Mouse (Mus musculus): ENCODE measurements around the gene Xcl1.
A peak's percentile ranks its signal among the peaks of the same experiment; 100 is the strongest.
"Not testable (repeated sequence)": the region's sequence is repeated elsewhere in the genome, so short reads cannot be mapped to it uniquely, and the experiment has no call there.

Gene Xcl1

GRCm38 (mm10) chr1:164935477-164936044 lies at the start of gene Xcl1:
Xcl1 (minus strand) TSS chr1:164935527.
- DNase-seq (ENCODE audit: low spot score), result no peak

GRCm38 (mm10) chr1:164984681-164985080 lies 49.4 kb upstream of the Xcl1 start:
- not testable (repeated sequence) for DNase-seq (ENCODE audit: low spot score)

DNA sequence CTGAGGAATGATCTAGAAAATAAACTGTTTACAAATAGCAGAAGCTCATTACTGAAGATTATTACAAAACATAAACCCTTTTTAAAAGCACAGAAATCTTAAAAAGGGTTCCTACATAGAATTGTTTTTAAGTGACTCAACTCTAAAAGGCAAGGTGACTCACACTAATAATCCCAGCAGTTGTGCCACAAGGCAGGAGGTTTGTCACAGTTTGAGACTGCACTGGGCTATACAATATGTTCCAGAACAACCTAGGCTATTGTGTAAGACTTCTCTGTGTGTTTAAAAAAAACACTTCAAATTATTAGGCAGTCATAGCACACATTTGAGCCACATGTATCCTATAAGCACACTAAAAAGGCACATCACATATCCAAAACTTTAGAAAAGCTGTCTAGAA lies 42.0 kb upstream of the Xcl1 start:
- DNase-seq (ENCODE audit: low spot score), result no peak

DNA sequence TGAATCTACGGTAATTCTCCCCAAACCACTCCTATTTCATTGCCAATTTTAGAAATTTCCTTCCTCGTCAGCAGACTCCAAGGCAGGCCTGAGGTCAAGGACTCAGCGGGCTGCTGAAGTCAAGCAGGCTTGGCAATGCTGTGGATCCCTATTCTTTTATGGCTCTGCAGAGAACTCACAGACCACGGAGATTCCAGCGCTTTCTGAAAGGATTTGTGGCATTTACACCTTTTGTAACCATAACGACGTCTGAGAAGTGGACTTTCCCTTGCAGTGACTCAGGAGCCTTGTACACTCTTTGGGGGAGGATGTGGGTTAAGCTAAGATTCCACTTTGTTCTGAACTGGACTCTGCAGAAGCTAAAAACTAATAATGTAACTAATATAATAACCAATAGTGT lies 40.4 kb upstream of the Xcl1 start:
- no peak for DNase-seq (ENCODE audit: low spot score)

- DNase-seq (ENCODE audit: low spot score), result no peak
Observed at GRCm38 (mm10) chr1:164975276-164975675, 39.9 kb upstream of the Xcl1 start.

- no peak for DNase-seq (ENCODE audit: low spot score)
Observed at GRCm38 (mm10) chr1:164973790-164974189, 38.5 kb upstream of the Xcl1 start.

DNA sequence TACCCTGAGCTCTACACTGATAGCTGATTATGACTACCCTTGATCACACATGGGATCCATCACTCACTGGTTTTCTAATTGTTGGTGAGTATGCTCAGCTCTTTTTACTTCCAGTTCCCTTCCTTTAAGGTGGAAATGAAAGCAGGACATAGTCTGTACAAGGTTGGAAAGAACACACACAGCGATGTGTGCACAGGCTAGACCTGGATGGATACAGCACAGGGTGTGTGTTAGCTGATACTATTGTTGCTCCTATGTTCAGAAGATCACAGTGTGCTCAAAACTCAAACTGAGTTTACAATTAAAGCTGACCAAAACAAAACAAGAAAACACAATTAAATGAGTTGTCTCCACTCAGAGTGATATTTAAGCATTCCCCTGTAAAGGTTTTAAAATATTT lies 38.0 kb upstream of the Xcl1 start:
- no peak for DNase-seq (ENCODE audit: low spot score)

- no peak for DNase-seq (ENCODE audit: low spot score)
Observed at GRCm38 (mm10) chr1:164972744-164973143, 37.4 kb upstream of the Xcl1 start.

- no peak for DNase-seq (ENCODE audit: low spot score)
Observed at GRCm38 (mm10) chr1:164966095-164966698, 30.9 kb upstream of the Xcl1 start.

DNA sequence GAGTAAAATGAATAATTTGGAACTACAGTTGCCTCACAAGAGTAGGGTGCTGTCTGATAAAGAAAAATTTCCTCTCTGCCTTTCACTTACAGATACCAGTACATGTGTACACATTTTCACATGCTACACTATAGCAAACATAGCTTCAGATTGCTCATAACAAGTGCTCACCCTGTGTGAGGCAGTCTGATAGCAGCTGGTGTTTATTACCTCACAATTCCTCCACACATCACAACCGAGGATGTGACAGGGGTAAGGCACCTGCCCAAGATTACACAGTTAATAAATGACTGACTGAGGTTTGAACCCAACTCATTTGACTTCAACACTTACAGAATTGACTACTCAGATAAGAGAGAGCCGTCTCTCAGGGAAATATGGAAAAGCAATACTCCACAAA lies 25.3 kb upstream of the Xcl1 start:
- no peak for DNase-seq (ENCODE audit: low spot score)

- DNase-seq (ENCODE audit: low spot score), result no peak
Observed at GRCm38 (mm10) chr1:164959787-164960385, 24.6 kb upstream of the Xcl1 start.

DNA sequence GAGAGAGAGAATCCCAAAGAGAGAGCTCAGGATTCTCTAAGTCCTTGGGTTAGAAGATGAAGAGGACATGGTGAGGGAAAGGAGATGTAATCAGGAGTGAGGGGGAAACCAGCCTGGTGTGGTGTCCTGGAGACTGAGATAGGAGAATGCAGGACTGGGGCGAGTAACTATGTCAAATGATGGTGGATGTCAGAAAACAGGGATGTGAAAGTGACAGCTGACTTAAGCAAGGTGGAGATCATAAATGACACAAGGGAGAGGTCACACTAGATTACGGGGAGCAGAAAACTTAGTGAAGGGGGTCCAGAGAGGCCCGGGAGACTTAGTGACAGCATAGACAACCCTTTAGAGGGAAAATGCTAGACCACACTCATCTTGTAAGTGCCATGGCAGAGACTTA lies 23.8 kb upstream of the Xcl1 start:
- DNase-seq (ENCODE audit: low spot score), result no peak

DNA sequence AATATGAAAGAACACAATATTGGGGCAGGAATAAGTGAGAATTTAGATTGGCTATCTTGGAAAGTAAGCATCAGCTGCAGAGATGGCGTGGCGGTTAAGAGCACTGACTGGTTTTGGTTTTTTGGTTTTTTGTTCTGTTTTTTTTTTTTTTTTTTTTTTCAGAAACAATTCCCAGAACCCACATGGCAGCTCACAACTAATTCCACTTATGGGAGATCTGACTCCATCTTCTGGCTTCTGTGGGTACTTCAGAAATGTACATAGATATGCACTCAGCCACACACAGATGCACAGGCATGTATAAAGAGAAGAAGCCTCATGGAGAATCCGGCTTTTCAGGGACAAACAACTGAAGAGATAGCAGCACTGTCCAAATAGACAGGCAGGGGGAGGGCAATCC lies 22.6 kb upstream of the Xcl1 start:
- DNase-seq (ENCODE audit: low spot score), result no peak

DNA sequence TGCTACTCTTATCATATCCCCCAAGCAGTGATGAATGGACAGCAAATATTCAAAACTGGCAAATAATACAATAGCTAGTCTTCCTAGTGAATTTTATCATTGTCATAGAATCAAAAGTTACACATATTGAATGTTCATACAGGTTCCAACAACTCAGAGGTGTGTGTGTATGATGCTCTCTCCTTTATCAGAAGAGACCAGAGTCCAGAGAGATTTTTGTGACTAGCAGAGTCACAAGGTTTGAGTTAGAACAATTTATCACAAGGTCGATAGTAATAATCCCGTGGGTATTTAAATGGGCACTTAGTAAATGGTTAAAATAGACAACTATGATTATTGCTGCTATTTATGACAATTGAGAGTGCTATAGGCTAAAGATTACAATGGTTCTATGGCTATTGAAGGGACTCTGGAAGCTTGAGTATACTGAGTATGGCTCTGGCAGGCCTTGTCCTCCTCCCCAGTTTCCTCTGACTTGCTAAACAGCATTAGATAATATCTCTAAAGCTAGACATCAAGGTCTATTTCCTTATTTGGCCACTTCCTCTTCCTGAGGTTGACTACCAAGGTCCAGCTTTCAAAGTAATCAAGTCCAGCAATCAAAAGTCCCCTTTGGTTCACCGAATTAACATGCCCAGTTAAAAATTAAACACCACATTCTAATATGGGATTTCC lies 21.5 kb upstream of the Xcl1 start:
- DNase-seq (ENCODE audit: low spot score), result no peak

DNA sequence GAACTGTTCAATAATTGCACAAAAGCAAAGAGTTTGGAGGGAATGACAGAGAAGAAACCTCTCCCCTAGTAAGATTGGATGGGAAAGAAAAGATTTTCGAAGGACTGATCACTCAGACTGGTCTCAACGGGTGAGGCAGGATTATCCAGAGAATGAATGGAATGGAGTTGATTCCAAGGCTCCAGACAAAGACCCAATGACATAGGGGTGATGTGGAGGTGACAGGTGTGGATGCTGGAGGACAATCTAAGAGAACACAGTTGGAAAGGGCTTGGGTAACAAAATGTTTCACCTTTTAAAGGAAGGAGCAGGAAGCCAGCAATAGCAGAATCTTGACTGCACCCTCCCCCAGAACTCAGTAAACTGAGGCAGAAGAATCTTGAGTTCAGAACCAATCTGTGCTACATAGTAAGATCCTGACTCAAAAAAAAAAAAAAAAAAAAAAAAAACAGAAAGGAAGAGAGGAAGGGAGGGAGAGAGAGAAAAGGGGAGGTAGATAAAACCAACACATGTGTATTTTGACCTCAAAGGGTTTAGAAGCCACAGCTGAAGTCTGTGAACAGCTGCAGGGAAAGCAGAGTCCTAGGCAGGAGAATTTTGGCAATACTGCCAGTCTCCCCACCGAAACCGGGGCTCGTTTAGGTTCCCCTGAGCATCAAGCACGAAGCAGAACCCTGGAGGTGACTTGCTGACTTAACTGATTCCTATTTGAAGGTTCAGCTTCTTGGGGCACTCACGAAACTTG lies 20.3 kb upstream of the Xcl1 start:
- no peak for DNase-seq (ENCODE audit: low spot score)

GRCm38 (mm10) chr1:164953574-164953973 lies 18.2 kb upstream of the Xcl1 start:
- no peak for DNase-seq (ENCODE audit: low spot score)

GRCm38 (mm10) chr1:164936060-164936459 lies 733 bp upstream of the Xcl1 start:
- DNase-seq (ENCODE audit: low spot score), result no peak

DNA sequence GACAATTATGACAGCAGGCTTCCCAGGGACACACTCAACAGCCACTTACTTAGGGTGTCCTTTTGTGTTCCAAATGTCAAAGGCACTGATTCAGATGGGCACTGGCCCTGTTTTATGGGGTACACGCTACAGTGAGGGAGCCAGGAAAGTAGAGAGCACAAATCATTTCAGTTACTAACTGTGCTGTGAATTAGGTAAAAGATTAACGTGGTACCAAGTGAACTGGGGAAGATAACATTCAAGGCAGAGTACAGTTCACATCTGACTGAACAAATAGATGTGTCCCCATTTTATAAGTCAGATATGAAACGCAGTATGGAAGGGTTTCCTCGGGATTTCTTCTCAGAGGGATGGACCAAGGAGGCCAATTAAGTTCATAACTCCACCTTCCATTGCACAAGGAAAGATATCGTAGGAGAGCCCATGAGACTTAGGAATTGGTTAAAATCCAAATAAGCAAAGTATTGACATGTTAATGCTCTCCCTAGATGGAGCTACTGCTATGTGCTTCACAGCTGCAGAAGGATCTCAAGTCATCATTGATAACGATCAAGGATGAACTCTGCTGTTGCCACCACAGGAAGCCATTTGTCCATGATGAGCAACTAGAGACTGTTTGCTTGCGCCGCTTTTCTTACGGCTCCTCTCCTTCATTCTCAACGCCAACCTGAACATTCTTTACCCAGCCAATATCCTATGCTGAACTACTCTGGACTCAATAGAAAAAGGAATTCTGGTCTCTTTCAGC lies 1.7 kb downstream of the Xcl1 start:
- no peak for DNase-seq (ENCODE audit: low spot score)

DNA sequence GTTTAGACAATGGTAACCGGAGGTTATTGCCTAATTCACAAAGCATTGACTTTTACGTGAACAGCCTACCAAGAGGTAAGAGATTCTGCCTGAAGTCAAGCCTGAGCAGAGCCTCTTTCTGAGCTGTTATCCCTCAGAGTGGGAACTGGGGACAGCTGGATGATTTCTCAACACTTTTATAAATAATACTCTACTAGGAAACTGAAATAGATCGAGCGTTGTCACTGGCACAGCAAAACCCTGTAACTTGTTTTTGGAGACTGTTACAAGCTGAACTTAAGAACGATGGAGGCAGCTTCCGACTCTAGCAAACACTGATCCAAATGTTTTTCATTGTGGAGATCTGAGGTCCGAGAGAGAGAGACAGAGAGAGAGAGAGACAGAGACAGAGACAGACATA lies 4.2 kb downstream of the Xcl1 start:
- DNase-seq (ENCODE audit: low spot score), result peak; percentile 22

GRCm38 (mm10) chr1:164930006-164930405 lies 5.3 kb downstream of the Xcl1 start:
- no peak for DNase-seq (ENCODE audit: low spot score)

- DNase-seq (ENCODE audit: low spot score), result peak; percentile 79
Observed at GRCm38 (mm10) chr1:164926534-164927160, 8.7 kb downstream of the Xcl1 start.

All from left cerebral cortex, adult 11 months (tissue).